Mouse (Mus musculus) C2C12 (cell line): ENCODE measurements at regions not wholly inside any gene's neighbourhood (a gene's known extent, or its start where the extent isn't known, plus 50 kb on each side); places are given as distances from the start of the nearest gene placed in this dataset.

Experiments
- CEBPB ChIP-seq: IDR thresholded peaks from one replicate; pipeline ENCODE4 v1.6.1; 2011; ENCODE audit warnings: low read depth, mild to moderate bottlenecking, control low read depth, moderate library complexity
- CTCF ChIP-seq: IDR thresholded peaks from one replicate; pipeline ENCODE4 v1.5.1; 2011; ENCODE audit not compliant: control insufficient read depth, insufficient read depth, insufficient read length
- FOSL1 ChIP-seq: IDR thresholded peaks from one replicate; pipeline ENCODE4 v1.8.0; 2011; ENCODE audit warnings: mild to moderate bottlenecking, low read length; ENCODE audit not compliant: poor library complexity, insufficient read depth, severe bottlenecking
- MAX ChIP-seq: IDR thresholded peaks from one replicate; pipeline ENCODE4 v1.6.1; 2011; ENCODE audit warnings: mild to moderate bottlenecking, control low read depth
- MYOD1 ChIP-seq: IDR thresholded peaks from one replicate; pipeline ENCODE4 v1.6.1; 2011; ENCODE audit warnings: low read depth; ENCODE audit not compliant: control insufficient read depth, insufficient read length
- MYOG ChIP-seq: IDR thresholded peaks from one replicate; pipeline ENCODE4 v1.6.1; 2011; ENCODE audit not compliant: control insufficient read depth, insufficient read length; ENCODE audit errors: extremely low read depth
- USF1 ChIP-seq: IDR thresholded peaks from one replicate; pipeline ENCODE4 v1.6.1; 2011; ENCODE audit warnings: low read depth, mild to moderate bottlenecking, control low read depth, moderate library complexity

GRCm38 (mm10) chr8:49998281-49999037, 1154.7 kb upstream of the Tenm3 start:
- TF ChIP-seq CTCF (no peak), MYOD1 (no peak), USF1 (no peak), MYOG (no peak), CEBPB (no peak), FOSL1 (no peak), MAX (no peak)
